ENCODE assay signal across 1 mouse cellular context in the genomic region with DNA sequence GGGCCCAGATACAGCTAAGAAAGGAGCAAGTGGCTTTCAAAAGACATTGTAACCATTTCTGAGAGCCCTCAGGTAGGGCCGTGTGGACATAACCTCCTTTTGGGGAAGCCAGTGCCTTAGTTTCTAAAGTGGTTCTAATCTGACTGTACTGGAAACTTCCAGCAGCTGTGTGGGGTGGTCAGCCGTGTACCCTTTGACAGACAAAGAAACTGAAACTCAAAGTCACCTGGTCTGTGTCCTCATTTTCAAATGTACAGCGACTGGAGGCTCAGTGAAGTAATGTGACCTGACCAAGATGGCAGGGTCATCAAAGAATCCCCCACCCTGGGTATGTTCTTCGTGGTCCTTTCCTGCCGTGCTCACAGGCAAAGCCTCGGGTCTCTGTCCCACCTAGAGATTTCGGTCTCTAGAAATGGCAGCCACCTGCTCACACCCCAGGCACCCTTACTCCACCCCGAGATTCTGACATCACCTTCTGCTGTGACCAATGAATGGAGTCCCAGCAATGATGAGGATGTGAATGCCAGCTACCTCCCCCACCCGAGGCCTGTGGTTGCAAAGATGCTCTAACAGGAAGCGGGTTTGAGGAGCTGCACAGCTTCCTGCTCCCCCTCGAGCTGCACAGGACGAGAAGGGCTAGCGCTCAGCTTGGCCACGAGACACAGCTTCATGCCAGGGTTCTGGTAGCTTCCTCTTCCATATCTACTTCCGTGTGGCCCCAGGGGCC.
TF ChIP-seq lines count a peak whose summit lies in the region.

Gene Arhgap30, plus strand, starts transcription at position 579 of the 727 bp plus-strand sequence.

TF ChIP-seq in MEL, 35 proteins besides CTCF, POLR2A, EP300 and RAD21 (continued from another document):
- TF ChIP-seq UBTF (IDR thresholded peaks at IDR 0.05; ENCODE audit: borderline replicate concordance, insufficient read depth, low read depth, low read length): no peak
- TF ChIP-seq MXI1 (IDR thresholded peaks at IDR 0.05; ENCODE audit: low read depth, low read length): peak; percentile 39; the same call in 1 of the 2 replicates
- TF ChIP-seq RCOR1 (IDR thresholded peaks at IDR 0.05; ENCODE audit: low read depth, low read length): peak; percentile 75
- no peak for TF ChIP-seq TAL1 (IDR thresholded peaks at IDR 0.05; ENCODE audit: low read length)
- TF ChIP-seq KAT2A (conservative IDR thresholded peaks at IDR 0.05; ENCODE audit: low read depth, low read length): no peak
- TF ChIP-seq MAFK (IDR thresholded peaks at IDR 0.05; ENCODE audit: borderline replicate concordance, low read depth, low read length): no peak
- TF ChIP-seq MYC (IDR thresholded peaks at IDR 0.05; ENCODE audit: low read depth, low read length): 0 out of 2 replicates have a peak, but pooled peaks have one; percentile 64
- TF ChIP-seq USF2 (IDR thresholded peaks at IDR 0.05; ENCODE audit: borderline replicate concordance in 1 of 2, insufficient read depth in 1 of 2, low read depth in 1 of 2, low read length in 2 of 2): no peak
- TF ChIP-seq POLR2AphosphoS2 (IDR thresholded peaks at IDR 0.05; ENCODE audit: low read length): peak; percentile 29; the same call in 1 of the 2 replicates
- TF ChIP-seq ELF1 (IDR thresholded peaks at IDR 0.05; ENCODE audit: low read depth, low read length): peak; percentile 83
